Mouse (Mus musculus): ENCODE results near the gene Rbm38. TPM values are rescaled to one million over a fixed set of nuclear protein-coding genes. Genes with fewer than 3 reads are reported as not detected.

Gene Rbm38
- total and polyA plus RNA-seq, 3 experiments: 14.4 to 85.4 (median 19.4) TPM

DNA sequence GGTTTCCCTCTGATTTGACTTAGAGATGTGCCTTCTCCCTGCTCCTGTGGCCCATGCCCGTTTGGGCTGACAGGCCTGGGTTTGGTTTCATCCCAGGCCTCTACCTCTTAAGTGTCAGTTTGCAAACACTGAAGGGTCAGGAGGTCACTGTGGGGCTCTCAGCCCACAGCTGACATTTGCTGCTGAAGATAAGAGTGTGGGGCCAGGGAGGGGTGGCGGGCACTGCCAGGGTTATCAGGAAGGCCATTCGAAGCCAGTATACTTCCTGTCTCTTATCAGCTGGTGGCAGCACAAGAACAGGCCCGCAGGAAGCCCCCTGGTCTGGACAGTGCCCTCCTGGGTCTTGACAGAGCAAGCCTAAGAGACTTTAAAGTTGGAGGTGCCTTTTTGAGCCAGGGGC is 14.7 kb downstream of the Rbm38 start:
- Histone ChIP-seq H3K36me3 (replicated peaks in 1 of 2; ENCODE audit: control insufficient read depth in 1 of 2, insufficient read depth in 1 of 2, low read length in 1 of 2) (peaks cover 56 to 81% of the 10 kb centered on the region in 2 experiments), H3K4me3 (replicated peaks in 1 of 3; ENCODE audit: low read depth in 2 of 3, low read length in 2 of 3, poor library complexity in 1 of 3) (no peak overlapping the region), H3K79me2 (replicated peaks; ENCODE audit: control insufficient read depth, extremely low read depth, insufficient read depth, poor library complexity, severe bottlenecking) (no peaks in the 10 kb centered on the region), H3K4me2 (ENCODE audit: insufficient read depth, low read depth, poor library complexity, severe bottlenecking) (no peak overlapping the region), H3K4me1 (ENCODE audit: control insufficient read depth in 1 of 2, insufficient read depth in 2 of 2) (peaks cover 4 to 34% of the 10 kb centered on the region in 2 experiments; a peak in 3 of 4 replicates), H3K27ac (ENCODE audit: insufficient read depth, low read depth) (no peak overlapping the region), H3K27me3 (replicated peaks) (no peaks in the 10 kb centered on the region), H3K9ac (ENCODE audit: insufficient read depth, low read depth) (no peak overlapping the region), H3K9me3 (replicated peaks; ENCODE audit: low read length) (no peaks in the 10 kb centered on the region)
- dilution Hi-C loops (cut with MboI; ENCODE audit: extremely low pct_ligation_motif_present, extremely low pct_unique_long_range_greater_than_20kb, low sequenced_read_pairs) (no loop called here), in situ Hi-C loops (cut with MboI; ENCODE audit: low pct_ligation_motif_present, low pct_unique_long_range_greater_than_20kb, low sequenced_read_pairs) (no loop called here)
- no peak for DNase-seq (ENCODE audit: extremely low read depth)
- TF ChIP-seq POLR2A (IDR thresholded peaks at IDR 0.05; ENCODE audit: low read depth, low read length) (no peak), NRF1 (IDR thresholded peaks at IDR 0.05; ENCODE audit: low read depth, low read length) (no peak), IRF4 (IDR thresholded peaks at IDR 0.05; ENCODE audit: low read depth, low read length) (no peak), NELFE (IDR thresholded peaks at IDR 0.05; ENCODE audit: low read depth, low read length) (no peak), ZKSCAN1 (IDR thresholded peaks at IDR 0.05; ENCODE audit: borderline replicate concordance, low read depth, low read length) (no peak), ZNF384 (IDR thresholded peaks at IDR 0.05; ENCODE audit: low read depth, low read length) (no peak)

DNA sequence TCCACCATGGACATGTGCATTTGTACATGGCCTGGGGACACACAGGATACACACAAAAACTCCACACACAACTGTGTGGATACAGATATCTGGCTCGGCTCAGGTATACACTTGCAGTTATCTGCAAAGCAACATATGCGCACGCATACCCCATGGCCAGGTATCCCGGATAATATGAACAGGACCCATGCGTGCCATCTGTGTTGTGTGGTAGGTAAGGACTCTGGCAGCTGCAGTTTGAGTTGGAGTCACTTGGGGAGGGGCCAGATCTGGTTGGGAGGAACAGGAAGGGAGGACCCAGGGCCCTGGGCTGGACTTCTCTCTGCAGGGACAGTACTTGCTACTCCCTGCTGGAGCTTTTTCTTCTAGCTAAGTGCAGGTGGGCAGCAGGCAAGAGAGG is 15.4 kb downstream of the Rbm38 start:
- Histone ChIP-seq H3K27ac (ENCODE audit: insufficient read depth, low read depth) (no peak overlapping the region), H3K79me2 (replicated peaks; ENCODE audit: control insufficient read depth, extremely low read depth, insufficient read depth, poor library complexity, severe bottlenecking) (no peaks in the 10 kb centered on the region), H3K4me3 (replicated peaks in 1 of 3; ENCODE audit: low read depth in 2 of 3, low read length in 2 of 3, poor library complexity in 1 of 3) (no peak overlapping the region), H3K36me3 (replicated peaks in 1 of 2; ENCODE audit: control insufficient read depth in 1 of 2, insufficient read depth in 1 of 2, low read length in 1 of 2) (peaks cover 49 to 75% of the 10 kb centered on the region in 2 experiments), H3K9ac (ENCODE audit: insufficient read depth, low read depth) (no peak overlapping the region), H3K9me3 (replicated peaks; ENCODE audit: low read length) (no peaks in the 10 kb centered on the region), H3K27me3 (replicated peaks) (no peaks in the 10 kb centered on the region), H3K4me1 (ENCODE audit: control insufficient read depth in 1 of 2, insufficient read depth in 2 of 2) (peaks cover 4 to 36% of the 10 kb centered on the region in 2 experiments; a peak in 3 of 4 replicates), H3K4me2 (ENCODE audit: insufficient read depth, low read depth, poor library complexity, severe bottlenecking) (no peak overlapping the region)
- no peak for DNase-seq (ENCODE audit: extremely low read depth)
- dilution Hi-C loops (cut with MboI; ENCODE audit: extremely low pct_ligation_motif_present, extremely low pct_unique_long_range_greater_than_20kb, low sequenced_read_pairs): no loop called here
- in situ Hi-C loops (cut with MboI; ENCODE audit: low pct_ligation_motif_present, low pct_unique_long_range_greater_than_20kb, low sequenced_read_pairs): no loop called here
- no peak for TF ChIP-seq ZNF384 (IDR thresholded peaks at IDR 0.05; ENCODE audit: low read depth, low read length)
- no peak for TF ChIP-seq E2F4 (IDR thresholded peaks at IDR 0.05; ENCODE audit: insufficient replicate concordance, low read depth, low read length)
- TF ChIP-seq NRF1 (IDR thresholded peaks at IDR 0.05; ENCODE audit: low read depth, low read length): no peak
- no peak for TF ChIP-seq JUND (conservative IDR thresholded peaks at IDR 0.05; ENCODE audit: low read depth, low read length)
- TF ChIP-seq MAZ (IDR thresholded peaks at IDR 0.05; ENCODE audit: low read depth, low read length): no peak
- no peak for TF ChIP-seq ZKSCAN1 (IDR thresholded peaks at IDR 0.05; ENCODE audit: borderline replicate concordance, low read depth, low read length)
- no peak for TF ChIP-seq POLR2AphosphoS2 (IDR thresholded peaks at IDR 0.05; ENCODE audit: low read depth, low read length)
- no peak for TF ChIP-seq IRF4 (IDR thresholded peaks at IDR 0.05; ENCODE audit: low read depth, low read length)
- no peak for TF ChIP-seq EP300 (IDR thresholded peaks at IDR 0.05; ENCODE audit: low read length)
- TF ChIP-seq POLR2A (IDR thresholded peaks at IDR 0.05; ENCODE audit: low read depth, low read length): no peak
- no peak for TF ChIP-seq RAD21 (IDR thresholded peaks at IDR 0.05; ENCODE audit: low read depth, low read length)
- no peak for TF ChIP-seq CHD2 (IDR thresholded peaks at IDR 0.05; ENCODE audit: low read length)
- TF ChIP-seq BHLHE40 (IDR thresholded peaks at IDR 0.05; ENCODE audit: low read depth, low read length): no peak
- TF ChIP-seq UBTF (IDR thresholded peaks at IDR 0.05; ENCODE audit: low read depth, low read length): no peak
